Mouse (Mus musculus): ENCODE measurements around the gene Ndufa4l2. TPM values are rescaled to one million over a fixed set of nuclear protein-coding genes. Genes with fewer than 3 reads are reported as not detected.

Gene Ndufa4l2
- polyA plus RNA-seq, 1 experiment from 2014 or later: 15.5 TPM

- Histone ChIP-seq H3K9ac (peak overlapping the region; percentile 82), H3K4me1 (replicated peaks) (peaks cover 92% of the 10 kb centered on the region), H3K9me3 (no peaks in the 10 kb centered on the region), H3K36me3 (no peaks in the 10 kb centered on the region; the same call in 1 of the 2 replicates), H3K4me3 (peak overlapping the region; percentile 41), H3K4me2 (peak overlapping the region; percentile 78), H3K27ac (peak overlapping the region; percentile 100), H3K27me3 (peaks cover 31% of the 10 kb centered on the region)
- 0% methylated on average over 38 of the region's 46 CpGs for WGBS
- peak; percentile 9; the same call in 1 of the 2 replicates for ATAC-seq (ENCODE audit: low FRiP score)
These were observed 3.0 kb upstream of the Ndufa4l2 start for GRCm38 (mm10) chr10:127511634-127512306.

DNA sequence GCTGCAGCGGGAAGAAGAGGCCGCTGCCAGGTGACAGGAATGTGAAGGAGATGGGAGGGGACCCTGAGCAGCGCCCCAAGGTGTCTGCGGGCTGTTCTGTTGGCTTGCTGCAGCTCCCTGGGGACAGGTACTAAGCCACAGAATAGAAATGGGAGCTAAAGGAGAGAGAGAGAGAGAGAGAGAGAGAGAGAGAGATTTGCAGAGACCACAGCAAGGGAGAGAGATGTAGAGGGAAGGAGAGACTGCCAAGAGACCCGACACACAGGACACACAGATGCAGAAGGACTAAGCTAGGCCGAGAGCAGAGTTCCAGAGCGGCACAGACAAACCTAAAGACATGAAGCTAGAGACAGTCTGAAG is 2.5 kb upstream of the Ndufa4l2 start:
- H3K27me3 ChIP-seq: peaks cover 31% of the 10 kb centered on the region
- 7% methylated on average over 7 of the region's 7 CpGs for WGBS
- H3K9ac ChIP-seq: peak overlapping the region; percentile 82
- H3K4me1 ChIP-seq (replicated peaks): peaks cover 98% of the 10 kb centered on the region
- H3K9me3 ChIP-seq: no peaks in the 10 kb centered on the region
- H3K36me3 ChIP-seq: no peaks in the 10 kb centered on the region
- peak overlapping the region; percentile 41 for H3K4me3 ChIP-seq
- ATAC-seq (ENCODE audit: low FRiP score): no peak
- H3K27ac ChIP-seq: peak overlapping the region; percentile 100
- peak overlapping the region; percentile 78 for H3K4me2 ChIP-seq

GRCm38 (mm10) chr10:127512813-127513212 is 2.0 kb upstream of the Ndufa4l2 start:
- Histone ChIP-seq H3K9me3 (no peaks in the 10 kb centered on the region), H3K4me3 (peak overlapping the region; percentile 41; the same call in 1 of the 2 replicates), H3K27me3 (peaks cover 30% of the 10 kb centered on the region)

GRCm38 (mm10) chr10:127513501-127514091 is 1.2 kb upstream of the Ndufa4l2 start:
- H3K27me3 ChIP-seq: peaks cover 38% of the 10 kb centered on the region
- H3K36me3 ChIP-seq: peaks cover 12% of the 10 kb centered on the region
- 2% methylated on average over 16 of the region's 16 CpGs for WGBS
- H3K4me3 ChIP-seq: peak overlapping the region; percentile 41; the same call in 1 of the 2 replicates
- ATAC-seq (ENCODE audit: low FRiP score): no peak
- H3K9ac ChIP-seq: peak overlapping the region; percentile 53
- H3K27ac ChIP-seq: peak overlapping the region; percentile 100
- H3K4me2 ChIP-seq: peak overlapping the region; percentile 78
- H3K9me3 ChIP-seq: no peaks in the 10 kb centered on the region
- peaks cover 96% of the 10 kb centered on the region for H3K4me1 ChIP-seq (replicated peaks)

More at GRCm38 (mm10) chr10:127512813-127513212, 2.0 kb upstream of the Ndufa4l2 start:
- under 1% methylated on average over 27 of the region's 27 CpGs for WGBS
- Histone ChIP-seq H3K4me1 (replicated peaks) (peaks cover 99% of the 10 kb centered on the region), H3K36me3 (peaks cover 5% of the 10 kb centered on the region), H3K9ac (peak overlapping the region; percentile 82), H3K27ac (peak overlapping the region; percentile 100), H3K4me2 (peak overlapping the region; percentile 78)
- peak; percentile 9 for ATAC-seq (ENCODE audit: low FRiP score)

DNA sequence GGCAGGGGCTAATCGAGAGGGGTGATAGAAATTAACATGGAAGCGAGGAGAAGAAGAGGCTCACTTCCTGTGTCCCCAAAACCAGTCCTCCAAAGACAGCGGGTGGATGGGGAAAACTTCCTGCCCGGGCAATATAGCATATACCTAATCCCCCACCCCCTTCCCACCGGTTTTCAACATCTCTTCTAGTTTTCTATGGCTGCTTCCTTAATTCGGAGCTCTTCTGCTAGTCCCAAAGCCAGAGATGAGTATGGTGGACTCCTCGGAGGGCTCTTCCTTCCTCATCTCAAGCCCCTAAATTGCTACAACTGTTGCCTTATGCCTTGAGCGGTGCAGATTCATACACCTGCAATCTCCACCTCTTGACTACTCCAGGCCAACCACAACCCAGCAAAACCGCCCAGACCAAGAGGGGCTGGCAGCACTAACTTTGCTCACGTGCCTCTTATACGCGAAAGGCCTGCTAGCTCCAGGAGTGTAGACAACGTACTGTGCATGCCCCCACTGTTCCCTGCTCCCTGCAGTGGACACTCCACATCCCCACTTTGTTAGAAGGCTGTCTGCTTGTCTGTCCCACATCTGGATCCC is 562 bp upstream of the Ndufa4l2 start:
- Histone ChIP-seq H3K4me3 (no peak overlapping the region), H3K27me3 (peaks cover 40% of the 10 kb centered on the region), H3K9me3 (no peaks in the 10 kb centered on the region), H3K27ac (peak overlapping the region; percentile 100), H3K4me1 (replicated peaks) (peaks cover 90% of the 10 kb centered on the region), H3K36me3 (peaks cover 17% of the 10 kb centered on the region), H3K4me2 (peak overlapping the region; percentile 78), H3K9ac (0 out of 2 replicates have a peak overlapping the region, but pooled peaks have one; percentile 53)
- WGBS: 13% methylated on average over 13 of the region's 13 CpGs
- no peak for ATAC-seq (ENCODE audit: low FRiP score)

DNA sequence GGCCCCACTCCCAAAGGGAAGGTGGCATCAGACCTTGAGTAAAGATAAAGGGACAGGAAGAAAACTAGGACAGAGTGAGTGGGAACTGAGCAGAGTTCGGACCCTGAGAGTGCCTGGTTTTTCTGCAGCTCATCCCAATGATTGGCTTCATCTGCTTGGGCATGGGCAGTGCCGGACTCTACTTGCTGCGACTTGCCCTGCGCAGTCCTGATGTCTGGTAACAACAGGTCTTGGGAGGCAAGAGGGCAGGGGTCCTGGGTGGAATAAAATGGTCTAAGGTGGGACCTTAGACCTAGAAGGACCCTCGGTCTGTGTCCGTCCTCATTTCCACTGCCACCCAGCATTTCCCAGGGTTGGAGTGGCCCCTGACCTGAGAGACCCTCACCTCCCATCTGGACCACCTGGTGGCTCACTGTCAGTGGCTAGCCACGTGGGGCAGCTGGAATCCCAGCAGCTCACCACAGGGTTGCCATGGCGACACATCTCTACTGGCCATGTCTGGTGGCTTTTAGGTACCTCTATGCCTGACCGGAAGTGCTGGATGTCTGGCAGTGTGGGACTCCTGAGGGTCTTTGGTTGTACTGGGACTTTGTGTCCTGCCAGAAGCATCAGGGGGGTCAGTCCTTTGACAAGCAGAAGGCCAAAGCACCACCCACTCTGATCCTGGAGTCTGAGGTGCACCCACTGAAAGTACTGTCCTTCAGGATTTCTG is 660 bp downstream of the Ndufa4l2 start:
- ATAC-seq (ENCODE audit: low FRiP score): no peak
- Histone ChIP-seq H3K4me3 (no peak overlapping the region), H3K9me3 (no peaks in the 10 kb centered on the region), H3K27me3 (peaks cover 43% of the 10 kb centered on the region), H3K9ac (no peak overlapping the region), H3K4me1 (replicated peaks) (peaks cover 84% of the 10 kb centered on the region), H3K27ac (peak overlapping the region; percentile 44; the same call in 1 of the 2 replicates), H3K4me2 (peak overlapping the region; percentile 36; the same call in 1 of the 2 replicates), H3K36me3 (peaks cover 24% of the 10 kb centered on the region)
- 25% methylated on average over 9 of the region's 9 CpGs for WGBS

DNA sequence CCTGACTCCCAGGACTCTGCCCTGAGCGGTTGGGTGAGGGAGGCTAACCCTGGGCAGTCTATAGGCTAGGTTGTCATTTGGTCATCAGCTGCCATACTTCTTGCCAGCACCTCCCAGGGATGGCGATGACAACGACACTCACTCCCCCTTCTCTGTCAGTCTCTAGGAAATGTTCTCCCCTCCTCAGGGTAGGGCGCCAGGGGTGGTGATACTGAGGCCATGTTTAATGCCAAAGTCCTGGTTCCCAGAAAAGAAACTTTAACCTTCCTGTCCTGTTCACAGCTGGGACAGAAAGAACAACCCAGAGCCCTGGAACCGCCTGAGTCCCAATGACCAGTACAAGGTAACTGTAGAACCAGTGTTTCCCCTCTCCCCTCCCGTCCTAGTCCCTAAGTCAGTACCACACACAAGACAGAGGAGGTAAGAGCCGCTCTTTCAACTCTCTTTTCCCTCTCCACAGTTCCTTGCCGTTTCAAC is 1.3 kb downstream of the Ndufa4l2 start:
- Histone ChIP-seq H3K4me2 (peak overlapping the region; percentile 36; the same call in 1 of the 2 replicates), H3K27ac (no peak overlapping the region), H3K4me1 (replicated peaks) (peaks cover 84% of the 10 kb centered on the region), H3K36me3 (peaks cover 24% of the 10 kb centered on the region), H3K4me3 (no peak overlapping the region), H3K9ac (peak overlapping the region; percentile 35; the same call in 1 of the 2 replicates), H3K27me3 (peaks cover 47% of the 10 kb centered on the region), H3K9me3 (no peaks in the 10 kb centered on the region)
- 15% methylated on average over 8 of the region's 8 CpGs for WGBS
- no peak for ATAC-seq (ENCODE audit: low FRiP score)

DNA sequence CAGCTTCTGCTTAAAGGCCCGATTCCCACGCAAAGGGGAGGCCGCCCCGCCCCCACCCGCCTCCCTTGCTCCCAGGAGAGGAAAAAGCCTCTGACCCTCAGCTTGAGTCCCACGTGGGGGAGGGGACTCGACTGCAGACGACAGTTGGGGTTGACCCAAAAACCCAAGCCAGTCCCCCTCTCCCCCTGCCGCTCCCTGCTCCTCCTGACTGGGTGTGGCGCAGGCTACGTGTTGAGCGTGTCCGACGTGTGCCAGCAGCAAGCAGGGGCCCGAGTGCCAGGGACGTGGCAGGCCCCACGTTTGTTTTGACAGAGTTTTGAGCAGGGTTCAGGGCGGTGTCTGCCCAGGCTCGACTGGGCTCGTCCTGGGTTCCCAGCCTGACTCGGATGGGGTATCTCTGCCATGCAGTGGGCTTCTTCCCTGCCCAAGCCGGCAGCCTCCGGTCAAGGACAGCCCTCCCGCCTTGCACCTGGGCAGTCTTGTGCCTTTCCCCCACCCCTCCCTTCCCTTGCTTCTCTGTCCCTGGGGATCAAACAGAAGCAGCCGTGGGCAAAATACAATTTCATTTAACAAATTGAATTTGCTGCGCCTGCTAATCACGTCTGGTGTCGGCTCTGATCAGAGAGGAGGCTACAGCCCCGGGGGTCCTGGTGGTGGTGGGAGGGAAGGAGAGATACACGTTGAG is 2.0 kb downstream of the Ndufa4l2 start:
- Histone ChIP-seq H3K4me2 (peak overlapping the region; percentile 36; the same call in 1 of the 2 replicates), H3K9me3 (no peaks in the 10 kb centered on the region), H3K4me1 (replicated peaks) (peaks cover 85% of the 10 kb centered on the region), H3K4me3 (no peak overlapping the region), H3K27ac (peak overlapping the region; percentile 35), H3K36me3 (peaks cover 24% of the 10 kb centered on the region), H3K27me3 (peaks cover 51% of the 10 kb centered on the region), H3K9ac (peak overlapping the region; percentile 35; the same call in 1 of the 2 replicates)
- WGBS: 4% methylated on average over 28 of the region's 30 CpGs
- no peak for ATAC-seq (ENCODE audit: low FRiP score)

DNA sequence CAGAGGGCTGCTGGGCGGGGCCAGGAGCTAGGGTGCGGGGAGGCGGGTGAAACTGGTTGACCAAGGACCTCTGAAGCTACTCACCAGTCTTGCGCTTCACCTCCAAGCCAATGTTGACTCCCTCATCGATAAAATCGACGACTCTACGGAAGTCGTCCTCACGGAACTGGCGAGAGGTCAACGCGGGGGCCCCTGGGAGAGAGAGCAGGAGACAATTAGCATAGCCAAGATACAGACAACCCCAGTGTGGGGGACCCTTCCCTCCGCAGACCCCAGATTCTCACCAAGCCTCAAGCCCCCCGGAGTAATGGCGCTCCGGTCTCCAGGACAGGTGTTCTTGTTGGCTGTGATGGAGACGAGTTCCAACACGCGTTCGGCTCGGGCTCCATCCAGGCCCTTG is 3.2 kb downstream of the Ndufa4l2 start:
- Histone ChIP-seq H3K27me3 (peaks cover 51% of the 10 kb centered on the region), H3K4me1 (replicated peaks) (peaks cover 80% of the 10 kb centered on the region), H3K4me3 (no peak overlapping the region), H3K9me3 (no peaks in the 10 kb centered on the region), H3K9ac (no peak overlapping the region), H3K27ac (peak overlapping the region; percentile 35; the same call in 1 of the 2 replicates), H3K36me3 (peaks cover 24% of the 10 kb centered on the region), H3K4me2 (no peak overlapping the region)
- ATAC-seq (ENCODE audit: low FRiP score): no peak
- WGBS: 94% methylated on average over 22 of the region's 22 CpGs

GRCm38 (mm10) chr10:127519041-127519701 is 4.4 kb downstream of the Ndufa4l2 start:
- H3K4me2 ChIP-seq: no peak overlapping the region

More at GRCm38 (mm10) chr10:127519041-127519701, 4.4 kb downstream of the Ndufa4l2 start:
- Histone ChIP-seq H3K4me3 (no peak overlapping the region), H3K36me3 (peaks cover 24% of the 10 kb centered on the region), H3K9ac (no peak overlapping the region), H3K27me3 (peaks cover 52% of the 10 kb centered on the region), H3K4me1 (replicated peaks) (peaks cover 73% of the 10 kb centered on the region), H3K9me3 (no peaks in the 10 kb centered on the region), H3K27ac (no peak overlapping the region)
- ATAC-seq (ENCODE audit: low FRiP score): no peak
- WGBS: 91% methylated on average over 26 of the region's 26 CpGs

Measured in hindbrain, embryonic 13.5 days (tissue).